Mouse (Mus musculus) C3H10T1/2 (cell line): Measurements from ENCODE around the gene Rwdd2a. TPM values are rescaled to one million over a fixed set of nuclear protein-coding genes. Genes with fewer than 3 reads are reported as not detected.

Source experiments
- polyA plus RNA-seq, 2 experiments: library from polyadenylated mRNA; unstranded; fragments of >200 nt; fragmentation: generic; extraction: Trizol; gene quantifications; one replicate each; pipeline ENCODE4 v1.2.1; 2012; ENCODE audit warnings: missing spikeins in 2 of 2

Rwdd2a gene
- 1 to 10 TPM in 1 of 2 experiments, under 1 TPM in 1; 0.09 to 1.5 TPM for polyA plus RNA-seq

DNA sequence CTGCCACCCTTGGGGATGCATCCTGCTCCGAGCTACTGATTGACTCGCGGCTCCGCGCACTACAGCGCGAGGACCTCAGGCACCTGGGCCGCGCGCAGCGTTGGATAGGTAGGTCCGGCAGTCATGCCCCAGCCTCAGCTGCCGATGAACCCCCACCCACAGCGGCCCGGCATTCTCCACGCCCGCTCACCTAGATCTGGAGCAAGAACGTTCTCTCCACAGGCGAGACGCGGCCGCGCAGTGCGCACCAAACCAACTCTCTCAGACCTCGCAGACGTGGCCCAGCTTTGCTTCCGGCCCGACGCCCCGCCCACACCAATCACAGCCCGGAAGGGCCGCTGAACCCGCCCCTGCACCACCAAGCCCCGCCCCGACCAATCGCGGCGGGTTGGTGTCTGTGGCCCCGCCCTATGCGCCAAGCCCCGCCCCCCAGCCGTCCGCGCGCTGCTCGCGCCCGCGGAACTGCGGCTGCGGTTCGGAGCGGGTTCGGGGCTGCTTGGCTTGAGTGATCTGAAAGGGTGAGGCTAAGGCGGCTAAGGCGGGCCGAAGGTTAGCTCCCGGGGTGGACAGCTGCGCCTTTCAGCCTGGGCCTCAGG is at the start of gene Rwdd2a, which contains the start of gene Pgm3:
TSS of gene Rwdd2a (plus strand) at position 452 of the 596 bp plus-strand sequence.
TSS of gene Pgm3 (minus strand) at position 303 of the 596 bp plus-strand sequence.

Other genes starting within 250 kb of the Rwdd2a start
- 1 to 10 TPM; 1.4 to 3.2 TPM for gene Ube2cbp, start 107.0 kb upstream of the Rwdd2a start, polyA plus RNA-seq
- gene Dop1a, start 104.8 kb upstream of the Rwdd2a start, polyA plus RNA-seq: 1 to 10 TPM in 1 of 2 experiments, under 1 TPM in 1; 0.22 to 4.2 TPM
- gene Pgm3, start 149 bp upstream of the Rwdd2a start, polyA plus RNA-seq: 1 to 10 TPM; 1.9 to 7.8 TPM
- 10 to 100 TPM in 1 of 2 experiments, 1 to 10 TPM in 1; 7.9 to 21.7 TPM for gene Me1, start 124.0 kb downstream of the Rwdd2a start, polyA plus RNA-seq
- gene Prss35, start 171.7 kb downstream of the Rwdd2a start, polyA plus RNA-seq: under 1 TPM in 1 of 2 experiments, not detected in 1; 0.11 TPM